Mouse (Mus musculus): ENCODE data around the gene Srprb. TPM values are rescaled to one million over a fixed set of nuclear protein-coding genes. Genes with fewer than 3 reads are reported as not detected.

The Srprb gene
- 55.2 and 55.5 TPM in 2 replicates for polyA plus RNA-seq (2016; fragmentation: Nextera tagmentation; extraction: Ambion mirVana)

DNA sequence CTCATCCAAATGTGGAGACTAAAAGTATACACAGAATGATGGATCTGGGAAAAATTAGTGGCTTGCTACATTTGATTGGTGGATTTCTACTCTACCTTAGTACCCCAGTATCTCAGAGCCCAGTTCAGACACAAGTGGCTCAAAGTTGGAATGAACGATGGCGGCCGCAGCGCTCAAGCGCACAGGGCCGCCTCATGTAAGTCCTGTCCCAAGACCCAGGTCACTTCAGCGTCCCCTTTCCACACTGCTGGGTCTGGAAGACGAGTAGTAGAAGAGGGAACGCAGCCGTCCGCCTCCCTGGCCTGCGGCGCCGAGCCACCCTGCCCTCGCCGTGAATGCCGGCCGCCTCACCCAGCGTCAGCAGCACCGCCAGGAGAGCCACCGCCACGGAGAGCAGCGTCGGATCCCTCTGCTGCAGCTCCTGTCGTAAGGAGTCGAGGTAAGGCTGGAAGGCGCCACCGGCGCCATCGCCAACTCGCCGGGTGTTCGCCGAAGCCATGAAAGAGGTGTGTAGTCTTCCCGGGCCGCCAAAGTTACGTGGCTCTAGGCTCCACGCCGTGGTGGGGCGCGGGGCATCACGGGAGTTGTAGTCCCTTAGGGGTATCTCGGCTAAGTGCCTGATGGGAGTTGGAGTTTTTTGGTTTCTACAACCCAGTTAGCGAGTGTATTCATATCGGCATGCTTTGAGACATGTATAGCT lies at the start of gene Srprb:
Gene Srprb (minus strand): TSS at position 577 of the 700 bp plus-strand sequence.
- ATAC-seq (ENCODE audit: low FRiP score, low read depth), result peak; percentile 97
- Histone ChIP-seq H3K36me3 (peaks cover 20% of the 10 kb centered on the region), H3K27ac (replicated peaks) (peak within 1 kb of the TSS; percentile 85), H3K9ac (replicated peaks) (peak within 1 kb of the TSS; percentile 87), H3K4me3 (peak within 1 kb of the TSS; percentile 87), H3K9me3 (no peaks in the 10 kb centered on the region), H3K27me3 (no peaks in the 10 kb centered on the region; the same call in 1 of the 2 replicates), H3K4me1 (peaks cover 8% of the 10 kb centered on the region; the same call in 1 of the 2 replicates), H3K4me2 (replicated peaks) (peak within 1 kb of the TSS; percentile 74)
- WGBS, result under 1% methylated on average over 45 of the region's 45 CpGs

DNA sequence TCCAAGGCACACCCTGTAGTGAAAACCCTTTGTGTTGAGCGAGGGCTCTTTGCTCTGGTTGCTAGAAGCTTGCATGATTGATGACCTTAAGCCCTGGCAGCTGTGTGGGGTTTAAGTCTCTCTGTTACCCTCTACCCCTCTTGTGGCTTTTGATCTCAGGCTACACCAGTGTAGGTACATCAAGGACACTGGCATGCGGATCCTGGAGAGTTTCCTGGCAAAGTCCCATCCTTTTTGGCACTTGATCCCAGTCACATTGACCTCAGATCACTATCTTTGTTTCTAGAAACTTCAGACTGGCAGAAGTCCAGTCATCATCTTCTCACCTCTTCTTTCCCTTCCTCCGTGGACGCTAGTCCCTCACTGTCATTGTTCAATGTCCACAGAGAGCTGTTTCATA lies 46.7 kb upstream of the Srprb start:
- Histone ChIP-seq H3K4me3 (no peak overlapping the region), H3K4me2 (replicated peaks) (no peak overlapping the region), H3K27ac (replicated peaks) (no peak overlapping the region), H3K27me3 (no peaks in the 10 kb centered on the region), H3K9ac (replicated peaks) (no peak overlapping the region), H3K36me3 (no peaks in the 10 kb centered on the region), H3K9me3 (no peaks in the 10 kb centered on the region), H3K4me1 (no peaks in the 10 kb centered on the region)
- ATAC-seq (ENCODE audit: low FRiP score, low read depth), result no peak
- WGBS, result 61% methylated on average over 4 of the region's 4 CpGs

DNA sequence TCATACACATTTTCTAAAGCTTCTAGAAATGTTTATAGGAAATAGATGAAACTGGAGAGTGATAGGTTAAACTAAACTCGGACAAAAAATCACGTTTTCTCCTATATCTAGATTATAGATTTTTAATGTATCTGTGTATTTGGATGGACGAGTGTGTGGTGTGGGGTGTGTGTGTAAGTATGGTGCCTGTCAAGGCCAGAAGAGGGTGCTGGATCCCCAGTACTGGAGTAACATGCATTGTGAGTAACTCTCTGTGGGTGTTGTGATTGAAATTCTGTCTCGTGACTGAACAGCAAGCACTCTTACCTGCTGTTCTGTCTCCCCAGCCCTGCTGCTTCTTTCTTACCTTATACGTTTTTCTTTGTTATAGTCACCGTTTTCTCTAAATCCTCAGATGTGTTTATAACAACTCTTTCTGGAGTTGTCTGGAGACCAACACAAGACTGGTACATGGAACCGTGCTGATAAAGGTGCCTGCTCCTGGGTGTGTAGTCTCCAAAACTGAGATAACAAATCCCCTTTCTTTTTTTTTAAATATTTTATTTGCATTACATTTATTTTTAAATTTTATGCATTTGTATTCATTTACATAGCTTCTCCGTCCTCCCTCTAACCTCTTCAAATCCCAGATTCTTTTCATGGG lies 44.7 kb upstream of the Srprb start:
- ATAC-seq (ENCODE audit: low FRiP score, low read depth), result no peak
- no peak overlapping the region for H3K27ac ChIP-seq (replicated peaks)
- H3K9ac ChIP-seq (replicated peaks), result no peak overlapping the region
- no peak overlapping the region for H3K4me2 ChIP-seq (replicated peaks)
- no peaks in the 10 kb centered on the region for H3K9me3 ChIP-seq
- WGBS, result 89% methylated on average over 8 of the region's 8 CpGs
- no peaks in the 10 kb centered on the region for H3K4me1 ChIP-seq
- H3K27me3 ChIP-seq, result no peaks in the 10 kb centered on the region
- H3K4me3 ChIP-seq, result no peak overlapping the region
- H3K36me3 ChIP-seq, result no peaks in the 10 kb centered on the region

DNA sequence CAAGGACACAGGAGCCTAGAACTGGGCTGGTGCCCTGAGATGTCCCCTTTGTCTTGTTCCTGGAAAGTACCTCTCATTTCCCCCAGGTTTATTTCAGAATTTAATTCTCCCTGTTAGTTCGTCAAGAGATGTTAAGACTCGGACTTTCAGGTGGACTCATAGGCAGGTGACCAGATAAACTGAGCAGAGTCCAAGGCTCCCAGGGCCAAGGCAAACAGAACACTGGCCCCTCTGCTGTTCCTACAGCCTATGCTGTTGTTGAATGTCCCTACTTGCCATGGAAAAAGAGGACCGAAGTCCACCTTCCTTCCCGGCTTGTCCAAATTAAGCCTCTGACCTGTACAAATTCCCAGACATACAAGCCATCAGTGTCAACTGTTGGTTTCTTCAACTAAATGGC lies 41.7 kb upstream of the Srprb start:
- Histone ChIP-seq H3K27ac (replicated peaks) (no peak overlapping the region), H3K4me3 (no peak overlapping the region), H3K27me3 (no peaks in the 10 kb centered on the region), H3K9me3 (no peaks in the 10 kb centered on the region), H3K36me3 (no peaks in the 10 kb centered on the region), H3K4me2 (replicated peaks) (no peak overlapping the region), H3K9ac (replicated peaks) (no peak overlapping the region), H3K4me1 (no peaks in the 10 kb centered on the region)
- 93% methylated on average over 4 of the region's 4 CpGs for WGBS
- no peak for ATAC-seq (ENCODE audit: low FRiP score, low read depth)

DNA sequence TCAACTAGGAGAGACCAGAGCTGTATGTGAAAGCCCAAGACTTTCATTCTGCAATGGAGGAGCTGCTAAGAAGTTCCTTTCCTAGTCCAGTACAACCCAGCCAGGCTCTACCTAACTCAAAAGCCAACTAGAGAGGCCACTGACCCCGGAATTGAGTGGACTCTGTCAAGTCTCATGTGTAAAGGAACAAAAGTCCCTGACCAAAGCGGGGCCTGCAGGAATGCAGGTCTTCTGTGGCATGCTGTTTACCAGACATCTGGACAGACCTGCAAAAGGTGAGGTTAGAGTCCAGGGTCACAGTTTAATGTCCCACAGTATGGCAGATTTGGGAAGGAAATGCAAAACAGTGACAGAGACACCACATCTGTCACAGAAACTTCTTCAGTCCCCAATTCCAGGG lies 39.3 kb upstream of the Srprb start:
- no peak overlapping the region for H3K4me3 ChIP-seq
- H3K9ac ChIP-seq (replicated peaks), result no peak overlapping the region
- H3K4me1 ChIP-seq, result no peaks in the 10 kb centered on the region
- ATAC-seq (ENCODE audit: low FRiP score, low read depth), result no peak
- no peak overlapping the region for H3K4me2 ChIP-seq (replicated peaks)
- H3K27ac ChIP-seq (replicated peaks), result no peak overlapping the region
- H3K36me3 ChIP-seq, result no peaks in the 10 kb centered on the region
- no peaks in the 10 kb centered on the region for H3K9me3 ChIP-seq
- no peaks in the 10 kb centered on the region for H3K27me3 ChIP-seq
- 83% methylated on average over 2 of the region's 2 CpGs for WGBS

DNA sequence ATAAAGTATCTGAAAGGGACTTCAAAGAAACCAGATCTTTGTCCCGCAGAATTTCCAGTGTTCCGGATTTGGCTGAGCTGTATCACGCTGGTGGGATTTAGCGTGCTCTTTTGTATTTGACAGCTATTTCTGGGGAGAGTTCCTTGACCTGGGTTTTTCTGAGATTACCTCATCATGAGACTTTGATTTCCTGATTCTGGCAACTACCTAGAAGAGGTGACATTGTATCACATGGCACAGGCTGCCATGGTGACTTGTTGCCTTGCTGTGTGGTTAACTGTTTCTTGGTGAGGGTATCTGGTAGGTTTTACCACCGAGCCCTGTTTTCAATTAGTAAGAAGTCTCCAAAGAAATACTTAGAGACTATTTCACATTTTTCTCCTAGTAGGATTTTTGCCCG lies 37.5 kb upstream of the Srprb start:
- WGBS, result 84% methylated on average over 6 of the region's 6 CpGs
- H3K27ac ChIP-seq (replicated peaks), result no peak overlapping the region
- peaks cover 4% of the 10 kb centered on the region; the same call in 1 of the 2 replicates for H3K4me1 ChIP-seq
- no peak overlapping the region for H3K4me3 ChIP-seq
- no peaks in the 10 kb centered on the region for H3K36me3 ChIP-seq
- H3K27me3 ChIP-seq, result no peaks in the 10 kb centered on the region
- no peak for ATAC-seq (ENCODE audit: low FRiP score, low read depth)
- no peak overlapping the region for H3K9ac ChIP-seq (replicated peaks)
- H3K4me2 ChIP-seq (replicated peaks), result no peak overlapping the region
- no peaks in the 10 kb centered on the region for H3K9me3 ChIP-seq

DNA sequence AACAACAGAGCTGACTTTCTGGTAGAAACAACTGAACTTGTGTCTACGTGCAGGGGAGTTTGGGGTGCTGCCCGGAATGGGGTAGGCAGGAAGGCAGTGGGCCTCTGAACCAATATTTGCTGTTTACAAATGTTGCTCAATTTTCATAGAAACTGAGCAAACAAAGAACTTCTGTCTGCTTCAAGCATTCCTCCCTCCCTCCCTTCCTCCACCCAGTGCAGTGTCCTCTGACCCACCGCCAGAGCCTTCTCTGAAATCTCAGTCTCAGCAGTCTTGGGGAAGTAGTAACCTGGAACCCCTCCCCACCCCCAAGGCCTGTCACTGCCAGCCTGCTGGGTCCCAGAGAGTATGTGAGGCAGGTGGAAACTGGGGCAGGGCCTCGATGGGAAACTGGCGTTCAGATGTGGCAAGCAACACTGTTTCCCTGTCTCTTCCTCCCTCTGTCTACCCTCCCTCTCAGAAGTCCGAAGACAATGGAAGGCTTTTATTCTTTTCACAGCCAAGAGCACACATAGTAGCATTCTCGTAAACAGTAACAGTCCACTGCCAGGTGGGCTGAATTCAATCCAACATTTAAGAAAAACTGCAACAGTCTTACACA lies 32.7 kb upstream of the Srprb start:
- H3K9ac ChIP-seq (replicated peaks), result no peak overlapping the region
- no peak overlapping the region for H3K4me3 ChIP-seq
- H3K4me2 ChIP-seq (replicated peaks), result no peak overlapping the region
- H3K36me3 ChIP-seq, result no peaks in the 10 kb centered on the region
- H3K9me3 ChIP-seq, result no peaks in the 10 kb centered on the region
- no peak overlapping the region for H3K27ac ChIP-seq (replicated peaks)
- H3K4me1 ChIP-seq, result peaks cover 10% of the 10 kb centered on the region
- WGBS, result 63% methylated on average over 7 of the region's 7 CpGs
- no peaks in the 10 kb centered on the region for H3K27me3 ChIP-seq
- ATAC-seq (ENCODE audit: low FRiP score, low read depth), result no peak

DNA sequence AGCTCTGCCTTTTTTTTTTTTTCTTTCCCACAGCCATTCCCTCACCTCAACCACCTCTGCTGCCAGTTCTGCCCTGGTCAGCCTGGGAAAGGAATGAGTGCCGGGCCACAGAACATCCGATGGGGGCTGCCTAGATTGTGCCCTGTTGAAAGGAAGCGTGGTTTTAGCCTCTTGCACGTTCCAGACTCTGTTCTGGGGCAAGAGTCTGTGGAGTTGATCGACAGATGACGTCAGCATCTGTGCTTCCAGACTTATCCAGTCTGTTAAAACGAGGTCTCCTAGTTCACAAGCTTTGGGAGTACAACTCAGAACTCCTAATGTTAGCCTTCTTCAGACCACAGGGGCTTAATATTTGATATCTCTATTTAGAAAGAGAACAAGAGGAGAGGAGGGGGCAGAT lies 32.1 kb upstream of the Srprb start:
- WGBS, result 82% methylated on average over 7 of the region's 7 CpGs
- Histone ChIP-seq H3K27ac (replicated peaks) (no peak overlapping the region), H3K4me1 (peaks cover 10% of the 10 kb centered on the region), H3K9me3 (no peaks in the 10 kb centered on the region), H3K27me3 (no peaks in the 10 kb centered on the region), H3K4me3 (no peak overlapping the region), H3K9ac (replicated peaks) (no peak overlapping the region), H3K4me2 (replicated peaks) (no peak overlapping the region), H3K36me3 (no peaks in the 10 kb centered on the region)
- no peak for ATAC-seq (ENCODE audit: low FRiP score, low read depth)

DNA sequence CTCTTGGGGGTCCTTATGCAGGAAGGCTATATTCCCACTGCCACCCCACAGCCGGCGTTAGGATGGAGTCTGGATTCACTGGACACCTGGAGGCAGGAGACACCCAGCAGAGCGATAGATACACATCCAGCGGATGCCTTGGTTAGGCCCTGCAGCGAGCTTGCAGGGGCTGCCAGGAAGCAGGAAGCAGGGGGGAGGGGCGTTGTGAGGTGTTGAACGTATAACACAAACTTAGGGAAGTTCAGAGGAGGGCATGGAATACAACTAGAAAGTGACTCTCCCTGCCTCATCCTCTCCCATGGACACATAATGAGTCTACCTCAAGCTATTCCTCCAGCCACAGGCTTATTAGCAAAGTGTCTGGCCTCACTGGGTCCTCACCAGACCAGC lies 31.1 kb upstream of the Srprb start:
- ATAC-seq (ENCODE audit: low FRiP score, low read depth), result no peak
- no peak overlapping the region for H3K4me2 ChIP-seq (replicated peaks)
- no peaks in the 10 kb centered on the region for H3K36me3 ChIP-seq
- whole genome bisulfite sequencing, result 71% methylated on average over 7 of the region's 7 CpGs
- H3K9me3 ChIP-seq, result no peaks in the 10 kb centered on the region
- no peak overlapping the region for H3K27ac ChIP-seq (replicated peaks)
- no peaks in the 10 kb centered on the region for H3K27me3 ChIP-seq
- peaks cover 10% of the 10 kb centered on the region for H3K4me1 ChIP-seq
- H3K4me3 ChIP-seq, result no peak overlapping the region
- no peak overlapping the region for H3K9ac ChIP-seq (replicated peaks)

DNA sequence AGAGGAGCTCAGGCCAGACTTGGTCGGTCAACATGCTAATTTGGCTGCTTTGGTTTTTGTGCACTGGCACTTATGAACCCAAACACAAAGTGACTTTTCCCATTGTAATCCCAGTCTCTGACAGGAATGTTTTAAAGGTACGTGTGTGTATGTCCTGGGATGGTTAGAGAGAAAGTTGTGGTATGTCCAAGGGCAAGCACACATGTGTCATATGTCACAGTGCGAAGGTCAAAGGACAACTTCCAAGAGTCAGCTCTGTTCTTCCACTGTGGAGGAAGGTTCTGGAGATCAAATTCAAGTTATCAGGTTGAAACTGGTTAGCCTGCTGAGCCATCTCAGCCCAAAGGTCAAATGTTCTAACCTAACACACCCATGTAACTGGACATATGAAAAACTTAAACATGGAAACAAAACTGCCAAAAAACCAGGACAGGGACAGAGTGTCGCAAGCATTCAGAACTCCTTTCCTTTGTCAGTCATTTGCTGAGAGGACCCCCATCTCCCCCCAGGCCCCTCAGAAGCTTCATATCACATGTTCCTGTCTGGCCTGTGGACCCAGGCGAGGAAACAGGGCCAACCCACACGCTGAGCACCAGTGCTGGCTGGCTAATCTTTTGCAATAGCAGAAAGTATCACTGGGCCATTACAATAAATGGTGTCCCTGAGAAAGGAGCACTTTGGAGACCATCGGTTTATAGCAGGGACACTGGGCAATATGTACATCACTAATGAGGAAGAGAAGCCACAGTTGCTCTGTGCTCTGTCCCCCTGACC lies 30.5 kb upstream of the Srprb start:
- Histone ChIP-seq H3K27ac (replicated peaks) (no peak overlapping the region), H3K4me1 (peaks cover 10% of the 10 kb centered on the region), H3K27me3 (no peaks in the 10 kb centered on the region), H3K9ac (replicated peaks) (no peak overlapping the region), H3K4me2 (replicated peaks) (no peak overlapping the region), H3K9me3 (no peaks in the 10 kb centered on the region), H3K4me3 (no peak overlapping the region), H3K36me3 (no peaks in the 10 kb centered on the region)
- WGBS, result 84% methylated on average over 7 of the region's 7 CpGs
- no peak for ATAC-seq (ENCODE audit: low FRiP score, low read depth)

DNA sequence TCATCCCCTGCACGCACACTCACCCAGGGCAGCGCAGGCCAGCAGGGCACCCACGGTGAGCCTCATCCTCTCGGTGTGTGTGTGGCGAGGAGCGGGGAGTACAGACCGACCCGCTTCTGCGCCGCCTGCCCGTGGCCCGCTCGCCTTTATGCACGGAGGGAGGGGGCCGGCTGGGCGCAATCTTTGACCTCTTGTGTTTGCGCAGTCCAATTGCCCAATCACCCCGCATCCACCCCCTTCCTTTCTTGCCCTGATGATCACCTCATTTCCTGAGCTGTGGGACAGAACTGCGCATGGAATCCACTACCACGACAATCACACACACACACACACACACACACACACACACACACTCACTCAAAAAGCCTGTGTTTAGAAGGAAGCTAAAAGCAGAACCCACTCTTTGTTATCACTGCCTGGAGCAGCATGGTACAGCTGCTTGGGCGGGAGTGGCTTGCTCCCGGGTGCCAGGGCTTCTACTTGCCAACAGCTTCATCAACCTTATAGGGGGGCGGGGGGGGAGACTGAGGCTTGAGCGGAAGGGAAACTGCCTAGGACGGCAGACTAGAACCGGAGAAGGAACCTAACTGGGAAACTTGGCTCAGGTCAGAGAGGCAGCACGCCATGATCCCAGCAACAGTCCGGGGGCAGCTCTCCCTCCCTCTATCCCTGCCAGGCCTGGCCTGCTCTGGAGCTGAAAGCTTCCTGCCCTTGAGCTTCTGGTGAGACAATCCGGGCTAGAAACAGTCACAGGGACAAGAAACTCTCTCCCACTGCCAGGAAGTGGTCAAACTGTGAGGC lies 28.4 kb upstream of the Srprb start, which contains the start of the genes Gm20425 and Trf:
Gene Gm20425 (minus strand): TSS at position 157 of the 801 bp plus-strand sequence.
Gene Trf (minus strand): TSS at position 294 of the 801 bp plus-strand sequence.
- Histone ChIP-seq H3K4me1 (peaks cover 10% of the 10 kb centered on the region), H3K27me3 (no peaks in the 10 kb centered on the region), H3K9me3 (no peaks in the 10 kb centered on the region), H3K27ac (replicated peaks) (no peak within 1 kb of the TSS), H3K4me3 (no peak within 1 kb of the TSS), H3K9ac (replicated peaks) (0 out of 2 replicates have a peak within 1 kb of the TSS, but pooled peaks have one; percentile 11), H3K4me2 (replicated peaks) (peak within 1 kb of the TSS; percentile 26), H3K36me3 (no peaks in the 10 kb centered on the region)
- 0 out of 2 replicates have a peak, but pooled peaks have one; percentile 19 for ATAC-seq (ENCODE audit: low FRiP score, low read depth)
- 61% methylated on average over 27 of the region's 29 CpGs for whole genome bisulfite sequencing

Data from midbrain, embryonic 12.5 days (tissue).